Mouse (Mus musculus): ENCODE results near the gene Mat1a.

- TF ChIP-seq CTCF (IDR thresholded peaks at IDR 0.05; ENCODE audit: borderline replicate concordance, control insufficient read depth, extremely low read depth, insufficient read depth, low read length, poor library complexity) (no peak), POLR2A (IDR thresholded peaks at IDR 0.05; ENCODE audit: control insufficient read depth, extremely low read depth, insufficient read depth, low read length, poor library complexity) (no peak)
Observed at GRCm38 (mm10) chr14:41100712-41101111, 4.1 kb upstream of the Mat1a start.
